Mouse (Mus musculus) heart, adult 2 months (tissue): Measurements from ENCODE around the gene Nfe2l2. TPM values are rescaled to one million over a fixed set of nuclear protein-coding genes. Genes with fewer than 3 reads are reported as not detected.
A peak's percentile ranks its signal among the peaks of the same experiment; 100 is the strongest.

ENCODE experiments used
- DNase-seq, 2 experiments: peaks; one replicate each; pipeline ENCODE4 v3.0.0; 2021
- H3K27ac ChIP-seq: fragments of 200-600 bp; 2 replicates; pipeline ENCODE4 v1.8.1; 2022
- H3K27me3 ChIP-seq: fragments of 200-500 bp; 2 replicates; pipeline ENCODE4 v1.6.1; 2012; ENCODE audit warnings: mild to moderate bottlenecking, low read length, inconsistent platforms, mixed read lengths; ENCODE audit not compliant: control insufficient read depth, insufficient read depth
- H3K36me3 ChIP-seq: fragments of 200-500 bp; 2 replicates; pipeline ENCODE4 v1.6.1; 2012; ENCODE audit warnings: low read length, inconsistent platforms; ENCODE audit not compliant: control insufficient read depth, insufficient read depth
- H3K4me1 ChIP-seq: fragments of 200-500 bp; 2 replicates; pipeline ENCODE4 v1.6.1; 2011; ENCODE audit warnings: low read length; ENCODE audit not compliant: control insufficient read depth, insufficient read depth
- H3K4me3 ChIP-seq: fragments of 200-600 bp; 2 replicates; pipeline ENCODE4 v1.8.1; 2022
- H3K79me2 ChIP-seq: fragments of 200-500 bp; replicated peaks from 2 replicates; pipeline ENCODE4 v1.6.1; 2012; ENCODE audit warnings: mild to moderate bottlenecking, inconsistent platforms, low read length, moderate library complexity, mixed read lengths; ENCODE audit not compliant: control insufficient read depth, insufficient read depth
- H3K9ac ChIP-seq: fragments of 200-500 bp; 2 replicates; pipeline ENCODE4 v1.6.1; 2012; ENCODE audit warnings: low read depth, mild to moderate bottlenecking, control low read depth, inconsistent platforms, low read length, mixed read lengths
- CTCF ChIP-seq: fragments of 200-600 bp; IDR thresholded peaks from 2 replicates; pipeline ENCODE4 v1.8.1; 2022; ENCODE audit warnings: antibody characterized with exemption, mild to moderate bottlenecking, moderate library complexity
- EP300 ChIP-seq: fragments of 200-500 bp; IDR thresholded peaks from 2 replicates; pipeline ENCODE4 v1.6.1; 2011; ENCODE audit warnings: low read depth, low read length, control low read depth; ENCODE audit not compliant: insufficient read depth
- POLR2A ChIP-seq: fragments of 200-500 bp; IDR thresholded peaks from 2 replicates; pipeline ENCODE4 v1.6.1; 2011; ENCODE audit warnings: mild to moderate bottlenecking, low read depth, low read length, control low read depth; ENCODE audit not compliant: insufficient read depth
- WGBS: fragments of 180-500 bp; shearing (Covaris S2); methylation state at CpG from one replicate; pipeline ENCODE4 v1.1.7; 2018; 5-methylcytosine and 5-hydroxymethylcytosine counted together
- intact Hi-C: fragments of 180-260 bp; cut with DNase I; formaldehyde crosslinking; loops from one replicate; pipeline ENCODE4 v1.15.1; 2025
- polyA plus RNA-seq: library from polyadenylated mRNA; depleted of rRNA; stranded (reverse); fragments of >200 nt; gene quantifications from 2 replicates; pipeline ENCODE4 v1.2.3, GENCODE M21; 2012
- total RNA-seq, 2 experiments: library from RNA; stranded (reverse); gene quantifications; 2 replicates each; pipeline ENCODE4 v1.2.3; 2021

Gene Nfe2l2
- total and polyA plus RNA-seq, 3 experiments, result 36.5 to 67.1 (median 56.2) TPM

DNA sequence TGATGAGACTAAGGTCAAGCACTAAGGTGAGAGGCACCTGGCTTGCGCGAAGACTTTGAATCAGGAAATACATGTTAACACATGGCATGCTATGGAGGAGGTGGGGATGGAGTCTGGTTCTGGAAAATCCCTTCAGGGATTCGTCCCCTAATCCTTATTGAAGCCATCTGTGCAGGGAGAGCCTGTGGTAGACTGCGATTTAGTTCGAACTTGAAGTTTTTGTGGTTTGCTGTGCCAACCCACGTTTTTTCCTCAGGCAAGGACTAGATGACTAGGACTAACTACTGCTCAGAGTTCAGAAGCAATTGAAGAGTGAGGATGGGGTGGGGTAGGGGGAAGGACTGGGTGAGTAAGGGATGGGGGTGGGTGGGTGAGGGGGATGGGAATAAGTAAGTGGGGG, 44.4 kb upstream of the Nfe2l2 start:
- Histone ChIP-seq H3K4me1 (no peaks in the 10 kb centered on the region), H3K9ac (no peak overlapping the region), H3K79me2 (no peaks in the 10 kb centered on the region), H3K27ac (no peak overlapping the region), H3K27me3 (no peaks in the 10 kb centered on the region), H3K36me3 (no peaks in the 10 kb centered on the region), H3K4me3 (no peak overlapping the region)
- no peak for DNase-seq
- WGBS, result 92% methylated on average over 6 of the region's 6 CpGs
- intact Hi-C loops, result no loop called here
- no peak for TF ChIP-seq POLR2A
- no peak for TF ChIP-seq EP300
- no peak for TF ChIP-seq CTCF

DNA sequence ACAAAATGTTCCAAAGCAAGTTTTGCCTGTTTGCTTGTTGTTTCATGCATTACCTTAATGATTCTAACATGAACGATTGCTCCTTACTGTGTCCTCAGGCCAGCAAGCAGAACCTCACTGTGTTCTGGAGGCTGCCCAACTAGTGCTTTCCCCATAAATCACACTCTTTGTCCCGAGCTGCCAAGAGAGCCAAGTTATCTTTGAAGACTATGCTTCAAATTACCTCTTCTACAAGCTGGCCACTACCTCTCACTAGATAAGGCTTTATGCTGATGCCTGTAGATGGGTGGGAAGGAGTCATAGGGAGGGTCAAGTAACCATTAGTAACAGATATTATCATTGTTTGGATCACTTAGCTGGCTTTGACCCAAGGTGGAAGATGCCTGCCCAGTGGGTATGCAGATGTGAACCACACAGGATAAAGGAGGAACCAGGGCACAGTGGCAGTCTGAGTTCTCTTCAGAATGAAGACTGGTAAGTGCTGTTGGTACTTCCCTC, 32.6 kb upstream of the Nfe2l2 start:
- Histone ChIP-seq H3K36me3 (no peaks in the 10 kb centered on the region), H3K27me3 (no peaks in the 10 kb centered on the region), H3K9ac (no peak overlapping the region), H3K79me2 (no peaks in the 10 kb centered on the region), H3K27ac (no peak overlapping the region), H3K4me1 (no peaks in the 10 kb centered on the region), H3K4me3 (no peak overlapping the region)
- DNase-seq, result no peak
- intact Hi-C loops, result no loop called here
- no peak for TF ChIP-seq POLR2A
- TF ChIP-seq EP300, result no peak
- no peak for TF ChIP-seq CTCF
- 40% methylated on average over 2 of the region's 2 CpGs for WGBS

DNA sequence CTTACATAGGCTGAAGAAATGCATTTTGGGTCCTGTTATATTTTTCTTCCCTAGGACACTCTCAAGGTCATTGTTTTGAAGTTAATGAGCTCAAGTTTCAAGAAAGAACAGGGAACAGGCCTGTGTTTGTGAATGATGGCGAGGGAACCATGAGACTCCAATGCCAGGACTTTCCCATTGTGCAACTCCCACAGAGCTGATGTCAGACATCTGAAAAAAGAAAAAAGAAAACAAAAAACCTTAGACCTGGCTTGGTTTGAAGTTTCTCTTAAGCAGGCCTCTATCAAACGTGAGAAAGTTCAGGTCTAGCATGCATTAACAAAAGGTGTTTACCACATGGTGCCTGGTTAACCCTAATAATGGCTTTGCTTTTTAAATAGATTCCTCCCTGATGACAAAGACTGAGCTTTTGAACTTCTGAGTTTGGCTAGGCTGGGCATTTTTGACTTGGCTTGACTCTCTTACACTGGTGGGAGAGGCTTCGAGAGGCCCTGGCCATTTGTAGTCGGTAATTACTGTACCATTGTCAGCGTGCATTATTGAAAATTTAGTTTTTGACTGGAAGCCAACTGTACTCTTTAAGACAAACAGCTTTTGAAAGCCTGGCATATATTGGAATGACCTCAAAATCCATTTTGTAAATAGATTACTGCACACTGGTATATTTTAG, 29.9 kb upstream of the Nfe2l2 start:
- no peak overlapping the region for H3K9ac ChIP-seq
- 61% methylated on average over 5 of the region's 5 CpGs for WGBS
- no peak for DNase-seq
- H3K36me3 ChIP-seq, result no peaks in the 10 kb centered on the region
- intact Hi-C loops, result loop anchor here (5.0 kb wide), 1 partner anchor 43 kb away; no protein-coding TSS in a partner anchor
- TF ChIP-seq CTCF (no peak), EP300 (no peak), POLR2A (no peak)
- H3K4me1 ChIP-seq, result peaks cover 12% of the 10 kb centered on the region
- H3K79me2 ChIP-seq, result no peaks in the 10 kb centered on the region
- no peak overlapping the region for H3K4me3 ChIP-seq
- H3K27me3 ChIP-seq, result no peaks in the 10 kb centered on the region
- no peak overlapping the region; the same call in 1 of the 2 replicates for H3K27ac ChIP-seq

DNA sequence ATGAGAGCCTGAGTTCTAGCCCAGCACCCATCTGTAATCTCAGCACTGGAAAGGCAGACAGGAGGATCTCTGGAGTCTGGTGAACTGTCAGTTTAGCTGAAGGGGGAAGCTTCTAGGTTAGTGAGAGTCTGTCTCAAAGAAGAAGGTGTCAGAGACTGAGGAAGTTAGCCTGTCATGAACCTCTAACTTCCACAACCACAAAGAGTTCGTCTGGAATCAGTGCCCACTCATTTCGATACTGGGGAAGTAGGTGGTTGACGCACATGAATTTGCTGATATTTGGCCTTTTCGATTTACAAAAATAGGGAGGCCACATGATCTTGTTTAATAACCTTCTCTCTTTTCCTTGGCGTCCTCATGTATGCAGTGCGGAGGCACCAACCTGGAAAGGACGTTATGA, 28.7 kb upstream of the Nfe2l2 start:
- Histone ChIP-seq H3K4me1 (peaks cover 12% of the 10 kb centered on the region), H3K27me3 (no peaks in the 10 kb centered on the region), H3K9ac (no peak overlapping the region), H3K79me2 (no peaks in the 10 kb centered on the region), H3K27ac (no peak overlapping the region), H3K36me3 (no peaks in the 10 kb centered on the region), H3K4me3 (no peak overlapping the region)
- intact Hi-C loops, result loop anchor here (5.0 kb wide), 1 partner anchor 44 kb away; no protein-coding TSS in a partner anchor
- DNase-seq, result no peak
- 90% methylated on average over 7 of the region's 7 CpGs for WGBS
- TF ChIP-seq CTCF (no peak), EP300 (no peak)

DNA sequence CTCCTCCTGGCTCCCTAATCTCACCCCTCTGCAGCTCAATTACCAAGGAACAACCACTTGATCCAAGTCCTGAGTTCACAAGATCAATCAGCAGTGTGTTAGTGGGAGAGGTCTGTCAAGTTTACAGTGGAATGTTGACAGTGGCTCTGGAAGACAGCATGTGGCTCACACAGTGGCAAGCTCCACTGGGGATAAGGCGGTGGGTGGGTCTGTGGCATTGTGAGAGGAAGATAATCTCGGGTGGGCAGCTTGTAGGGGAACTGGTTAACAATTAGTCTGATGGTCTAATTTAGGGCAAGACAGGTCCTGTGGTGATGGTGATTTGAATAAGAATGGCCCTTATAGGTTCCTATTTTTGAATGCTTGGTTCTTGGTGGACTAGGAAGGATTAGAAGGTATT, 27.5 kb upstream of the Nfe2l2 start:
- TF ChIP-seq EP300 (no peak), CTCF (no peak), POLR2A (no peak)
- Histone ChIP-seq H3K4me1 (peaks cover 12% of the 10 kb centered on the region), H3K27ac (peak overlapping the region; percentile 64; the same call in 1 of the 2 replicates), H3K4me3 (no peak overlapping the region), H3K79me2 (no peaks in the 10 kb centered on the region), H3K27me3 (no peaks in the 10 kb centered on the region), H3K36me3 (no peaks in the 10 kb centered on the region), H3K9ac (no peak overlapping the region)
- intact Hi-C loops, result loop anchor here (2.0 to 5.0 kb wide), 2 partner anchors 27 to 45 kb away; partner anchors contain the start of gene Nfe2l2
- DNase-seq, result no peak
- 77% methylated on average over 2 of the region's 2 CpGs for WGBS

DNA sequence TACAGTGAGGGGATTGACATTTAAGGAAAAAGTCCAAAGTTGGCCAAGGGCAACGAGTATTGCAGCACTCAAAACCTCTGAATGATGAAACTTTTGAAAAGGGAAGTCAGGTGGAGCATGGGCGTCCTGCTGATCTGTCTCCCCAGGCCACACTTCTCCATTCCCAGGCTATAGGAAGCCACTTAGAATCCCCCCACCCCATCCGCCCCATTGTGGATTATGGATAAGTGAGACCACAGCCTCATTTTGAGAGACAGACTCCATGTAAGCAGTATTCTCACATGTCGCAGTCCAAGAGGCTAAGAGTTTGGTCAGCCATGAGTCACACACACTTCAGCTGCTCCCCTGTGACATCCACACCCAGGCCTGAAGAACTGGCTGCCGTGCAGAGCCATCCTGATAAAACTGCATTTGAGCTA, 26.8 kb upstream of the Nfe2l2 start:
- Histone ChIP-seq H3K27ac (peak overlapping the region; percentile 64), H3K4me1 (peaks cover 12% of the 10 kb centered on the region), H3K4me3 (no peak overlapping the region), H3K79me2 (no peaks in the 10 kb centered on the region), H3K9ac (no peak overlapping the region), H3K27me3 (no peaks in the 10 kb centered on the region), H3K36me3 (no peaks in the 10 kb centered on the region)
- WGBS, result 62% methylated on average over 5 of the region's 5 CpGs
- intact Hi-C loops, result loop anchor here (2.0 to 5.0 kb wide), 2 partner anchors 26 to 46 kb away; partner anchors contain the start of gene Nfe2l2
- peak; percentile 47 to 62 for DNase-seq
- TF ChIP-seq CTCF, result no peak
- TF ChIP-seq EP300, result no peak
- TF ChIP-seq POLR2A, result no peak
